Mouse (Mus musculus) T-helper 2 cell (primary cell): Measurements from ENCODE around the gene Ubqln4.

Experiments
- in situ Hi-C: fragments of 300-600 bp; cut with MboI, MseI; formaldehyde crosslinking; loops from one replicate; pipeline ENCODE4 v1.15.1; 2025; ENCODE audit warnings: high pct_unique_total_duplicates

Ubqln4 gene

GRCm38 (mm10) chr3:88541622-88542401, 11.7 kb upstream of the Ubqln4 start:
- in situ Hi-C loops: no loop called here

- in situ Hi-C loops: no loop called here
These were observed 11.1 kb upstream of the Ubqln4 start for GRCm38 (mm10) chr3:88542486-88542885.

- in situ Hi-C loops: no loop called here
These were observed 10.4 kb upstream of the Ubqln4 start for GRCm38 (mm10) chr3:88543174-88543573.

- in situ Hi-C loops: no loop called here
These were observed 9.7 kb upstream of the Ubqln4 start for GRCm38 (mm10) chr3:88543651-88544410.

GRCm38 (mm10) chr3:88544514-88544913, 9.0 kb upstream of the Ubqln4 start:
- in situ Hi-C loops: no loop called here

- in situ Hi-C loops: no loop called here
These were observed 8.5 kb upstream of the Ubqln4 start for GRCm38 (mm10) chr3:88544955-88545591.

GRCm38 (mm10) chr3:88546674-88547418, 6.7 kb upstream of the Ubqln4 start:
- in situ Hi-C loops: no loop called here

GRCm38 (mm10) chr3:88548180-88548917, 5.2 kb upstream of the Ubqln4 start, which contains the start of gene Rab25:
Gene Rab25, minus strand, starts transcription at chr3:88548300.
- in situ Hi-C loops: no loop called here

GRCm38 (mm10) chr3:88551586-88551985, 2.0 kb upstream of the Ubqln4 start:
- in situ Hi-C loops: no loop called here

- in situ Hi-C loops: no loop called here
These were observed 1.4 kb upstream of the Ubqln4 start for GRCm38 (mm10) chr3:88552082-88552645.

- in situ Hi-C loops: no loop called here
These were observed 658 bp upstream of the Ubqln4 start, which contains the start of gene Lamtor2 for GRCm38 (mm10) chr3:88552676-88553524. Gene Lamtor2, minus strand, starts transcription at chr3:88553074.

- in situ Hi-C loops: no loop called here
These were observed 475 bp downstream of the Ubqln4 start for GRCm38 (mm10) chr3:88553880-88554586.

GRCm38 (mm10) chr3:88555069-88555605, 1.6 kb downstream of the Ubqln4 start:
- in situ Hi-C loops: no loop called here

- in situ Hi-C loops: no loop called here
These were observed 2.2 kb downstream of the Ubqln4 start for GRCm38 (mm10) chr3:88555731-88556130.

GRCm38 (mm10) chr3:88556616-88557015, 3.1 kb downstream of the Ubqln4 start:
- in situ Hi-C loops: no loop called here

- in situ Hi-C loops: no loop called here
These were observed 6.0 kb downstream of the Ubqln4 start for GRCm38 (mm10) chr3:88559596-88559995.

- in situ Hi-C loops: no loop called here
These were observed 8.4 kb downstream of the Ubqln4 start for GRCm38 (mm10) chr3:88561989-88562388.

GRCm38 (mm10) chr3:88563442-88563841, 9.9 kb downstream of the Ubqln4 start:
- in situ Hi-C loops: no loop called here

GRCm38 (mm10) chr3:88563966-88564365, 10.4 kb downstream of the Ubqln4 start:
- in situ Hi-C loops: no loop called here
